ENCODE assay signal across 8 mouse cellular contexts in the genomic region with DNA sequence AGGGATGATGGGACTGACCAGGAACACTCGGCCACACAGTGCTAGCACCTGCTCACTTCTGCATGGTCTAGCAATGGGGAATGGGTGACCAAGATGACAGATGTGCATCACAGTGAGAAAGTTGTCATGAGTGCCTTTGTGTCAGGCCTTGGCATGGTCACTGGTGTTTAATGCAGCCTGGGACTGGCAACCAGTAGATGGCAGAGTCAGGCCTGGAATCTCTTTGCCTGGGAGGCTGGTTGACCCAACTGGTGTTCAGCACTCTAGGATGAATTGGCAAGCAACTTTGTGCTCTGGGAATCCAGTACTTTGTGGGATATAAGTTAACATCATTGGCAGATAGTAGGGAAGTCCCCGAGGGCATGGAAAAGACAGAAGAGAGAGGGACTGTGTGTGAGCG.
A peak's percentile ranks its signal among the peaks of the same experiment; 100 is the strongest.
DNase-seq lines count a peak whose midpoint lies in the region; ATAC-seq and TF ChIP-seq lines count a peak whose summit lies in the region.

No protein-coding gene starts in this region.

- H3K4me3 ChIP-seq in forebrain, embryonic 14.5 days (ENCODE audit: low read depth, low read length): no peak overlapping the region
- H3K4me3 ChIP-seq in forebrain, embryonic 11.5 days (ENCODE audit: low read depth, low read length): no peak overlapping the region
- no peak overlapping the region for H3K4me3 ChIP-seq in liver, postnatal 0 days (ENCODE audit: low read depth, low read length)
- H3K4me3 ChIP-seq in liver, embryonic 11.5 days (ENCODE audit: low read depth, low read length): no peak overlapping the region
- no peak overlapping the region for H3K4me3 ChIP-seq in cerebellum, adult 2 months (replicated peaks; ENCODE audit: insufficient read depth, low read depth, low read length)

- H3K36me3 ChIP-seq in forebrain, embryonic 14.5 days (ENCODE audit: control insufficient read depth, insufficient read depth, low read length): no peaks in the 10 kb centered on the region
- H3K36me3 ChIP-seq in forebrain, embryonic 11.5 days (ENCODE audit: control insufficient read depth, insufficient read depth, low read length): no peaks in the 10 kb centered on the region
- H3K36me3 ChIP-seq in liver, postnatal 0 days (replicated peaks; ENCODE audit: insufficient read depth, low read length): no peaks in the 10 kb centered on the region
- no peaks in the 10 kb centered on the region for H3K36me3 ChIP-seq in liver, embryonic 11.5 days (ENCODE audit: control insufficient read depth, insufficient read depth, low read length)

- ATAC-seq in forebrain, embryonic 14.5 days: no peak
- no peak for ATAC-seq in forebrain, embryonic 11.5 days (replicated peaks; ENCODE audit: low FRiP score)
- ATAC-seq in liver, postnatal 0 days: no peak
- ATAC-seq in liver, embryonic 11.5 days (replicated peaks; ENCODE audit: low FRiP score): no peak
- no peak for ATAC-seq in inflammation-experienced regulatory T-cells, adult 6 months

- 93% methylated on average over 3 of the region's 3 CpGs for WGBS in forebrain, embryonic 14.5 days
- 92% methylated on average over 3 of the region's 3 CpGs for WGBS in forebrain, embryonic 11.5 days
- WGBS in liver, postnatal 0 days (ENCODE audit: insufficient replicate concordance): 71% methylated on average over 3 of the region's 3 CpGs
- WGBS in liver, embryonic 11.5 days: 79% methylated on average over 3 of the region's 3 CpGs
- WGBS in cerebellum, adult 2 months: 60% methylated on average over 3 of the region's 3 CpGs

- no peak overlapping the region for H3K4me2 ChIP-seq in forebrain, embryonic 14.5 days (ENCODE audit: low read length)
- H3K4me2 ChIP-seq in forebrain, embryonic 11.5 days (ENCODE audit: low read depth, low read length, severe bottlenecking): no peak overlapping the region
- H3K4me2 ChIP-seq in liver, postnatal 0 days (ENCODE audit: low read depth, low read length): no peak overlapping the region
- H3K4me2 ChIP-seq in liver, embryonic 11.5 days: no peak overlapping the region

- H3K27ac ChIP-seq in forebrain, embryonic 14.5 days (ENCODE audit: low read depth, low read length): no peak overlapping the region
- no peak overlapping the region for H3K27ac ChIP-seq in forebrain, embryonic 11.5 days (ENCODE audit: low read depth, low read length)
- H3K27ac ChIP-seq in liver, postnatal 0 days (ENCODE audit: low read depth): no peak overlapping the region
- H3K27ac ChIP-seq in liver, embryonic 11.5 days (ENCODE audit: low read depth, low read length): no peak overlapping the region
- H3K27ac ChIP-seq in cerebellum, adult 2 months (ENCODE audit: insufficient read depth, low read length): no peak overlapping the region

- H3K9me3 ChIP-seq in forebrain, embryonic 14.5 days (replicated peaks; ENCODE audit: control insufficient read depth, low read length): no peaks in the 10 kb centered on the region
- no peaks in the 10 kb centered on the region for H3K9me3 ChIP-seq in forebrain, embryonic 11.5 days (ENCODE audit: control insufficient read depth, low read length)
- no peaks in the 10 kb centered on the region for H3K9me3 ChIP-seq in liver, postnatal 0 days (ENCODE audit: low read length)
- H3K9me3 ChIP-seq in liver, embryonic 11.5 days (ENCODE audit: control insufficient read depth, low read length): no peaks in the 10 kb centered on the region

- peak; percentile 53 for DNase-seq in forebrain, embryonic 14.5 days (ENCODE audit: low spot score)
- DNase-seq in forebrain, embryonic 11.5 days (ENCODE audit: low spot score): no peak
- no peak for DNase-seq in liver, postnatal 0 days
- DNase-seq in liver, embryonic 11.5 days (ENCODE audit: low spot score): no peak
- DNase-seq in cerebellum, adult 2 months: peak; percentile 71 to 73
- peak; percentile 69 for DNase-seq in heart, postnatal 4 days
- DNase-seq in spleen, postnatal 36 days (ENCODE audit: low spot score in 2 of 2): no peak

- no peak overlapping the region for H3K9ac ChIP-seq in forebrain, embryonic 14.5 days (ENCODE audit: low read length)
- no peak overlapping the region for H3K9ac ChIP-seq in forebrain, embryonic 11.5 days (ENCODE audit: low read length)
- no peak overlapping the region for H3K9ac ChIP-seq in liver, postnatal 0 days (replicated peaks)
- no peak overlapping the region for H3K9ac ChIP-seq in liver, embryonic 11.5 days (ENCODE audit: low read depth, low read length)

- peak; percentile 28 for TF ChIP-seq CTCF in liver, postnatal 0 days (IDR thresholded peaks at IDR 0.05; ENCODE audit: low read depth)
- peak; percentile 91 for TF ChIP-seq CTCF in cerebellum, adult 2 months (IDR thresholded peaks at IDR 0.05; ENCODE audit: borderline replicate concordance, insufficient read depth, low read depth, low read length)

- TF ChIP-seq EP300 in liver, postnatal 0 days (IDR thresholded peaks at IDR 0.05; ENCODE audit: low read depth): no peak

- no peaks in the 10 kb centered on the region for H3K4me1 ChIP-seq in forebrain, embryonic 14.5 days (ENCODE audit: control insufficient read depth, insufficient read depth, low read length)
- no peaks in the 10 kb centered on the region for H3K4me1 ChIP-seq in forebrain, embryonic 11.5 days (replicated peaks; ENCODE audit: control insufficient read depth, insufficient read depth, low read length)
- H3K4me1 ChIP-seq in liver, postnatal 0 days (ENCODE audit: insufficient read depth): no peaks in the 10 kb centered on the region
- H3K4me1 ChIP-seq in liver, embryonic 11.5 days (replicated peaks; ENCODE audit: control insufficient read depth, insufficient read depth, low read length): no peaks in the 10 kb centered on the region
- H3K4me1 ChIP-seq in cerebellum, adult 2 months (ENCODE audit: control insufficient read depth, insufficient read depth, low read length): peaks cover 7% of the 10 kb centered on the region

- no peaks in the 10 kb centered on the region for H3K27me3 ChIP-seq in forebrain, embryonic 14.5 days (replicated peaks; ENCODE audit: control insufficient read depth, insufficient read depth, low read length)
- no peaks in the 10 kb centered on the region for H3K27me3 ChIP-seq in forebrain, embryonic 11.5 days (ENCODE audit: control insufficient read depth, insufficient read depth, low read length)
- no peaks in the 10 kb centered on the region for H3K27me3 ChIP-seq in liver, postnatal 0 days (ENCODE audit: insufficient read depth, low read length)
- 0 out of 2 replicates have a peak, but pooled peaks cover 2% of the 10 kb centered on the region for H3K27me3 ChIP-seq in liver, embryonic 11.5 days (replicated peaks; ENCODE audit: control insufficient read depth, insufficient read depth, low read length)
- no peaks in the 10 kb centered on the region for H3K27me3 ChIP-seq in cerebellum, adult 2 months (ENCODE audit: control insufficient read depth, insufficient read depth, low read length)

- no peak for TF ChIP-seq POLR2A in cerebellum, adult 2 months (IDR thresholded peaks at IDR 0.05; ENCODE audit: borderline replicate concordance, insufficient read depth, low read length)

Comparison
In these comparisons a context has a peak if more than half of its experiments do, and no peak if none do; other contexts are left out.
1. DNase-seq: peak in forebrain, embryonic 14.5 days (single experiment), cerebellum, adult 2 months (2 of 2) and heart, postnatal 4 days (single experiment); none in forebrain, embryonic 11.5 days (single experiment), liver, postnatal 0 days (single experiment), liver, embryonic 11.5 days (single experiment) and spleen, postnatal 36 days (0 of 2).